Mouse (Mus musculus) neutrophil, adult 65 days (primary cell): Measurements from ENCODE around the gene Kifc1. TPM values are rescaled to one million over a fixed set of nuclear protein-coding genes. Genes with fewer than 3 reads are reported as not detected.

Source experiments
- total RNA-seq: library from RNA; stranded (reverse); gene quantifications from 2 replicates; pipeline ENCODE4 v1.2.4, GENCODE M21; 2023

The Kifc1 gene
- total RNA-seq, result 34.6 and 53.7 TPM in 2 replicates

DNA sequence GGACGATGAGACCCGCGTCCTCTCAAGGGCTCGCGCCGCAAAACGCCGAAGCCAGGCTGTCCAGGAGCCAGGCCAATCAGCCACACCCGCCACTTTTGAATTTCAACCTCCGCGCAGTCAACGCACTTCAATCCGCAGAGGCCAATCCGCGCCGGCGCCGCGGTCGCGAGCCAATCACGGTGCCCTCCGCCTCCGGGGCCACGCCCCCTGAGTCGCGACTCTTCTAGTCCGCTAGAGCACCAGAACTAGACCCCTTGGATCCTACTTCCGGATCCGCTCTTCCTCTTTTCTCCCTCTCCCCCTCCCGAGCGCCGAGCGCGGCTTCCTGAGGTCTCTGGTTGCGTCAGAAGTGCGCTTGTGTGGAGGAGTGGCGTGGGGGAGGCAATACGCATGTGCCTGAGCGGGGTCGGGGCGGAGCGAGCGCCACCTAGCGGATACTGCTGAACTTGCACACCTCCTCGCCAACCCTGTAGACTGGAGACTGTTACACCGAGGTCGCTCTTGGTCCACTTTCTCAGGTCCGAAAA, at the start of gene Kifc1:
TSS of gene Kifc1 (minus strand) at position 129 of the 527 bp plus-strand sequence.

DNA sequence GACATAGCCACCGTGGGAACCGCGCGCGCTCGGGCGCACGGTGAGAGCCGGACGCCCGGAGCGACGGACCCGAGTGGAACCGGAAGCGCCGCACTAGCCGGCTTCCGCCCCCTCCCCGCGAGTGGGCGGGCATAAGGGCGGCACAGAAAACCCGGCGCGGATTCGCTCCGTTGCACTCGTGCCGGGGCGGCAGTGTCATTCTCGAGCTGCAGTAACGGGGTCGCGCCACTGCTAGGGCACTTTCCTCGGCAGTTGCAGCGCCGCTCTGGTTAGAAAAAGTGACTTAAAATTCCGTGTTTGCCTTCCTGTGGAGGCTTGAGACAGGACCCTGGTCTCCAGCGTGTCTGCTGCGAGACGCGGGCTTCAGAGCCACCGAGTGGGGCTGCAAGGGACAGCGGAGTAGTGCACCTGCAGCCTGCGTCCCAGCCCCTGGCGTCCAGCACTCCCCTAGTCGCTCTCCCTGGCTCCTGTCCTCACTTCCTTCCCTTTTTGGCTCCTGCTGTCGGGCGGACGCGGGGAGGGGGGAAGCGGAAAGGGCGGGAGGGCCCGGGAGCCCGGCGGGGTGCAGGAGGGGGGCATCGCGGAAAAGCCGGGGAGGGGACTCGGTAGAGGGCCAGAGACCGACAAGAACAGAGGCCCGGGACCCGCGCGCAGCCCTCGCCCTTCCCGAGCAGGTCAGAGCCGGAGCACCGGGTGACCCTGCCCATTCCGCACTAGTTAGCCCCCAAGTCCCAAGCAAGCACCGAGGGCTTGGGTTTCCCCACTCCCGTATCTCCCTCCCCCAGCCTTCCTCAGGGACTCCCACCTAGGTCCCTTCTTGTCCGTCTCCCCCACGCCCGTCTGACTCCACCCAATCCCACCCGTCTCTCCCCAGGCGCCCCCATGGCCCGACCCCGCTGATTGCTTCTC, 39.2 kb upstream of the Kifc1 start, which contains the start of gene Rgl2:
TSS of gene Rgl2 (plus strand) at position 173 of the 909 bp plus-strand sequence.

GRCm38 (mm10) chr17:33915671-33916250, 25.3 kb upstream of the Kifc1 start, which contains the start of the genes Tapbp and Zbtb22:
Tapbp (plus strand) TSS chr17:33915899.
Zbtb22 (plus strand) TSS chr17:33915904.

GRCm38 (mm10) chr17:33909077-33909868, 18.8 kb upstream of the Kifc1 start, which contains the start of gene Daxx:
Daxx (plus strand) TSS chr17:33909414.

DNA sequence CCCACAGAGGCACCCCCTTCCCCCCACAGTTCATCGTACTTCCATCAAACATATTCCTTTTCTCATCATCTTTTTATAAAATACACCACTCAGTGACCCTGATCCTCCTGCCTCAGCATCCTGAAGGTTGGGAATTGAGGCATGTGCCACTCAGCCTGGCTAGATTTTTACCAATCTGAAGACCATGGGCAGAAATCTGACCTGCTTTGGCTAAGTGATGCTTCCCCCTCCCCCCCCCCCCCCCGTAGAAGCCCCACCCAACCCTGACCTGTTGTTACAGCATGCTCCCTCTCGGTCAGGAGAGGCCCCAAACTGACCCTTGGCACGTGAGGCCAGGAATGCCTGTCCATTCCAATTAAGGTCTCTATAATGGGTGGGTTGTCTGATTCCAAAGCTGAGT, 14.4 kb upstream of the Kifc1 start, which contains the start of gene Platr17:
TSS of gene Platr17 (plus strand) at position 301 of the 400 bp plus-strand sequence.

GRCm38 (mm10) chr17:33873537-33873936, 16.9 kb downstream of the Kifc1 start, which contains the start of gene Gm7029:
Gm7029 (plus strand) TSS chr17:33873837.

GRCm38 (mm10) chr17:33842966-33843795, 47.3 kb downstream of the Kifc1 start, which contains the start of gene Cd320:
Cd320 (plus strand) TSS chr17:33843091.

Other genes with a start within 250 kb of the Kifc1 start
- gene Hnrnpm, start 203.8 kb downstream of the Kifc1 start, total RNA-seq, result 256 and 388 TPM in 2 replicates
- gene March2, start 172.0 kb downstream of the Kifc1 start, total RNA-seq, result 48.6 and 60.5 TPM in 2 replicates
- 204 and 227 TPM in 2 replicates for gene Rab11b, start 130.1 kb downstream of the Kifc1 start, total RNA-seq
- 1.2 and 1.5 TPM in 2 replicates for gene Angptl4, start 108.8 kb downstream of the Kifc1 start, total RNA-seq
- 3.1 and 7.7 TPM in 2 replicates for gene Kank3, start 80.1 kb downstream of the Kifc1 start, total RNA-seq
- 711 and 827 TPM in 2 replicates for gene Rps28, start 66.1 kb downstream of the Kifc1 start, total RNA-seq
- gene Ndufa7, start 66.1 kb downstream of the Kifc1 start, total RNA-seq, result 74.0 and 119 TPM in 2 replicates
- 1.4 and 1.5 TPM in 2 replicates for gene Cd320, start 47.6 kb downstream of the Kifc1 start, total RNA-seq
- gene Gm7029, start 16.8 kb downstream of the Kifc1 start, total RNA-seq, result not detected in 2 replicates
- gene Platr17, start 14.5 kb upstream of the Kifc1 start, total RNA-seq, result not detected in 2 replicates
- 33.8 and 48.4 TPM in 2 replicates for gene Daxx, start 18.8 kb upstream of the Kifc1 start, total RNA-seq
- 290 and 325 TPM in 2 replicates for gene Tapbp, start 25.2 kb upstream of the Kifc1 start, total RNA-seq
- gene Zbtb22, start 25.2 kb upstream of the Kifc1 start, total RNA-seq, result 27.9 and 37.3 TPM in 2 replicates
- 218 and 285 TPM in 2 replicates for gene Rgl2, start 38.9 kb upstream of the Kifc1 start, total RNA-seq
- 46.9 and 53.4 TPM in 2 replicates for gene Pfdn6, start 49.7 kb upstream of the Kifc1 start, total RNA-seq
- 18.3 and 21.6 TPM in 2 replicates for gene Wdr46, start 50.0 kb upstream of the Kifc1 start, total RNA-seq
- gene B3galt4, start 60.8 kb upstream of the Kifc1 start, total RNA-seq, result 11.3 and 12.8 TPM in 2 replicates
- gene Vps52, start 65.2 kb upstream of the Kifc1 start, total RNA-seq, result 56.0 and 70.7 TPM in 2 replicates
- 242 and 295 TPM in 2 replicates for gene Rps18, start 65.3 kb upstream of the Kifc1 start, total RNA-seq
- gene H2-K1, start 109.7 kb upstream of the Kifc1 start, total RNA-seq, result 1,081 and 1,209 TPM in 2 replicates
- 9.9 and 11.6 TPM in 2 replicates for gene Ring1, start 134.0 kb upstream of the Kifc1 start, total RNA-seq
- gene H2-Ke6, start 137.4 kb upstream of the Kifc1 start, total RNA-seq, result 67.8 and 83.5 TPM in 2 replicates
- 85.8 and 92.4 TPM in 2 replicates for gene Slc39a7, start 141.0 kb upstream of the Kifc1 start, total RNA-seq
- gene Rxrb, start 141.2 kb upstream of the Kifc1 start, total RNA-seq, result 54.6 and 60.1 TPM in 2 replicates
- 6.9 and 9.1 TPM in 2 replicates for gene Col11a2, start 148.8 kb upstream of the Kifc1 start, total RNA-seq
- gene H2-Oa, start 201.7 kb upstream of the Kifc1 start, total RNA-seq, result 1.6 and 2.5 TPM in 2 replicates
- gene H2-DMa, start 228.9 kb upstream of the Kifc1 start, total RNA-seq, result 37.1 and 59.5 TPM in 2 replicates
- gene Brd2, start 232.0 kb upstream of the Kifc1 start, total RNA-seq, result 207 and 226 TPM in 2 replicates